Mouse (Mus musculus) intestine, embryonic 14.5 days (tissue): Measurements from ENCODE around the gene Cirbp. TPM values are rescaled to one million over a fixed set of nuclear protein-coding genes. Genes with fewer than 3 reads are reported as not detected.

Experiments used
- ATAC-seq: fragments of 200-750 bp; cut with Nextera tagmentation; replicated peaks from 2 replicates; pipeline ENCODE4 v1.8.0; 2017; ENCODE audit warnings: low read depth, moderate number of reproducible peaks, moderate TSS enrichment, moderate library complexity; ENCODE audit not compliant: low FRiP score, low TSS enrichment
- DNase-seq: peaks from one replicate; pipeline ENCODE4 v3.0.0-alpha.2; 2018; ENCODE audit warnings: low spot score
- H3K27ac ChIP-seq: fragments of 300-500 bp; sonication (generic); 2 replicates; pipeline ENCODE4 v1.5.1; 2014; ENCODE audit warnings: low read depth, mild to moderate bottlenecking, control low read depth
- H3K27me3 ChIP-seq: fragments of 300-500 bp; sonication (generic); replicated peaks from 2 replicates; pipeline ENCODE4 v1.6.1; 2014; ENCODE audit warnings: low read length, control low read depth; ENCODE audit not compliant: control insufficient read depth, insufficient read depth
- H3K36me3 ChIP-seq: fragments of 300-500 bp; sonication (generic); 2 replicates; pipeline ENCODE4 v1.6.1; 2014; ENCODE audit warnings: low read length, control low read depth; ENCODE audit not compliant: control insufficient read depth, insufficient read depth
- H3K4me1 ChIP-seq: fragments of 300-500 bp; sonication (generic); replicated peaks from 2 replicates; pipeline ENCODE4 v1.6.1; 2014; ENCODE audit warnings: low read length, control low read depth, mixed read lengths; ENCODE audit not compliant: control insufficient read depth, insufficient read depth
- H3K4me2 ChIP-seq: fragments of 300-500 bp; sonication (generic); 2 replicates; pipeline ENCODE4 v1.6.1; 2014; ENCODE audit warnings: low read length
- H3K4me3 ChIP-seq: fragments of 300-500 bp; sonication (generic); 2 replicates; pipeline ENCODE4 v1.5.1; 2014; ENCODE audit warnings: low read depth, low read length, control low read depth, mixed read lengths
- H3K9ac ChIP-seq: fragments of 300-500 bp; sonication (generic); 2 replicates; pipeline ENCODE4 v1.6.1; 2014; ENCODE audit warnings: mild to moderate bottlenecking, low read length
- H3K9me3 ChIP-seq: fragments of 300-500 bp; sonication (generic); 2 replicates; pipeline ENCODE4 v1.6.1; 2016; ENCODE audit warnings: low read length, control low read depth; ENCODE audit not compliant: control insufficient read depth
- WGBS: fragments of 180-500 bp; shearing (Covaris S2); extraction: QIAGEN DNeasy Blood & Tissue Kit; methylation state at CpG from one replicate; pipeline ENCODE4 v1.1.7; 2014; 5-methylcytosine and 5-hydroxymethylcytosine counted together
- polyA plus RNA-seq: library from polyadenylated mRNA; unstranded; fragments of >200 nt; fragmentation: Nextera tagmentation; extraction: Ambion mirVana; gene quantifications from 2 replicates; pipeline ENCODE4 v1.2.1, GENCODE M21; 2014

Gene Cirbp
- polyA plus RNA-seq, 1 experiment from 2014 or later: 81.6 TPM

DNA sequence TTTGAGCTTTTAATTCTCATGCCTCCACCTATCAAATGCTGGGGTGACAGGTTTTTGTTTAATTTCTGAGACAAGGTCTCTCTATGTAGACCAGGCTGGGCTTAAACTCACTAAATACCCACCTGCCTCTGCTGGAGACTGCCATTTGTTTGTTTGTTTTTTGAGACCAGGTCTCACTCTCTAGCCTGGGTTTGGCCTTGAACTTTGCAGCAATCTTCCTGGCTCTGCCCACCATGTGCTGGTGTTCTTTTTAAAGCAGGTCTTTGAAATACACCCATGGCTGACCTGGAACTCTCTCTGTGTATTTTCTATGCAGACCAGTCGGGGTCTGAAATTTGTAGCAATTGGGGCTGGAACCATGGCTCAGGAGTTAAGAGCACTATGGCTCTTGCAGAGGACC lies 30.1 kb upstream of the Cirbp start:
- H3K36me3 ChIP-seq: peaks cover 38% of the 10 kb centered on the region
- no peak overlapping the region for H3K27ac ChIP-seq
- no peak overlapping the region for H3K4me2 ChIP-seq
- no peak overlapping the region for H3K4me3 ChIP-seq
- H3K4me1 ChIP-seq: peaks cover 31% of the 10 kb centered on the region
- no peaks in the 10 kb centered on the region for H3K9me3 ChIP-seq
- H3K27me3 ChIP-seq: peaks cover 25% of the 10 kb centered on the region
- H3K9ac ChIP-seq: no peak overlapping the region
- DNase-seq (no peak), ATAC-seq (no peak)
- 97% methylated on average over 1 of the region's 1 CpGs for WGBS

DNA sequence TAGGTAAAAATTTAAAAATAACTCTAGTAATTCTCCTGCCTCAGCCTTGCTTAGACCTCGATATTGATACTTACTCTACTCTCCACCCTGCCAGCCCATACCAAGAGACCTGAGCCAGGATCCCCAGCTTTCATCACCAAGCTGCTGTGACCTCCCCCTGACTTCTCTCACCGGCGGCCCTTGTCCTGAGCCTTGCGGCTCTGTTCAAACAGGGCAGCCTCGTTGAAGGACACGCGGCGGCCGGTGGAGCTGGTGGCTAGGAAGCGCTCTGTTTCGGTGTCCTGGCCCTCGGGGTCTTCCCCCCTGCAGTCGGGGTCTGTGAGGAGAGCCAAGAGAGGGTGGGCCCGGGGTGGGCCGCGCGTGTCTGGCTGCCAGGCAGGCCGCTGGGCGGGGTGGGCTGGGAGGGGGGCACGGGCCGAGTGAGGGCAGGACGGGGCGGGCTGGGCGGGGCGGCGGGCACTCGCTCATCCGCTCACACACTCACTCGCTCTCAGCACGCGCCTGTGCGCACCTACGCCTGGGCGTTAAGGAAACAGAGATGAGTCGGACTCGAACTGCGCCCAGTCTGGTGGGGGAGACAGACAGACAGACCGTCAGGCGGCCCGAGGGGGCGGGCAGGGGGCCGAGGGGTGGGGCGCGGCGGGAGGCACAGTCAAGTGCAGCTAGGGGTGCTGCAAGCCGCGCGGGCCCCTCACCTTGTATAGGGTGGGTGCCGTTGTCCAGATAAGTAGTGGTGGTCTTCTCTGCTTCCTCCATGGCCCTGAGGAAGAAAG lies 29.4 kb upstream of the Cirbp start:
- Histone ChIP-seq H3K9me3 (no peaks in the 10 kb centered on the region), H3K27ac (no peak overlapping the region), H3K4me3 (peak overlapping the region; percentile 63), H3K9ac (no peak overlapping the region; the same call in 1 of the 2 replicates), H3K36me3 (peaks cover 31% of the 10 kb centered on the region), H3K4me1 (peaks cover 26% of the 10 kb centered on the region), H3K27me3 (peaks cover 25% of the 10 kb centered on the region), H3K4me2 (peak overlapping the region; percentile 97)
- 16% methylated on average over 37 of the region's 49 CpGs for WGBS
- DNase-seq: no peak
- ATAC-seq: no peak

DNA sequence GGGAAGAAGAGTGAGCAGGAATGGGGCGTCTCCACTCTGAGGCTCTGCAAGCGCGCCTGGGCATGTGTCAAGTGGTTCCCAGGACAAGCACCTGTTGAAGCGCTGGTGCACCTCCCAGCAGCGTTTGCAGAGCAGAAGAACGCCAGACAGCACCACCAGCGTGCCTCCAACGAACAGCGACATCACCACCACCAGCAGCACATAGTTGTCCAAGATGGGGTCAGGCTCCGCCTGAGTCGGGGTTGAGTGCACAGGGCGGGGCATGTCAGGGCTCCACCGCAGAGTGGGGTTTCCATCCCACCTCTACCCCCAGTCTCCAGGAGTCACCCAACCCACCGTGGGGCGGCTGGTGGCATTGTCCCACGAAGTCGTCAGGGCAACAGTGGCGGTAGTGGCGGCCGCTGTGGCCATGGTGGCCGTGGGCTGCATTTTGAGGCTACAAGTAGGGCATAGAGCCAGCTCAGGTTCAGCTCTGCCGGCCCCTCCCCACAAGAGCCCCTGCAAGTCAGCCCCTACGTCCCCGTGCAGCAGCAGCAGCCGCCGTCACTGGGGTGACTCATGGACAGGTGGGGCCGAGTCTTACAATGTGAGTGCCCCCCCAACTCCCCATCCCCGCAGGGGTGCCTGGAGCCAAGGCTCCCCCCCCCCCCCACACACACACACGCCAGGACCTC lies 28.7 kb upstream of the Cirbp start:
- Histone ChIP-seq H3K4me1 (peaks cover 21% of the 10 kb centered on the region), H3K36me3 (peaks cover 25% of the 10 kb centered on the region), H3K27ac (no peak overlapping the region), H3K4me2 (peak overlapping the region; percentile 97), H3K9me3 (no peaks in the 10 kb centered on the region), H3K27me3 (peaks cover 25% of the 10 kb centered on the region), H3K4me3 (peak overlapping the region; percentile 63), H3K9ac (peak overlapping the region; percentile 34; the same call in 1 of the 2 replicates)
- ATAC-seq: no peak
- WGBS: 7% methylated on average over 28 of the region's 29 CpGs
- DNase-seq: peak; percentile 67

DNA sequence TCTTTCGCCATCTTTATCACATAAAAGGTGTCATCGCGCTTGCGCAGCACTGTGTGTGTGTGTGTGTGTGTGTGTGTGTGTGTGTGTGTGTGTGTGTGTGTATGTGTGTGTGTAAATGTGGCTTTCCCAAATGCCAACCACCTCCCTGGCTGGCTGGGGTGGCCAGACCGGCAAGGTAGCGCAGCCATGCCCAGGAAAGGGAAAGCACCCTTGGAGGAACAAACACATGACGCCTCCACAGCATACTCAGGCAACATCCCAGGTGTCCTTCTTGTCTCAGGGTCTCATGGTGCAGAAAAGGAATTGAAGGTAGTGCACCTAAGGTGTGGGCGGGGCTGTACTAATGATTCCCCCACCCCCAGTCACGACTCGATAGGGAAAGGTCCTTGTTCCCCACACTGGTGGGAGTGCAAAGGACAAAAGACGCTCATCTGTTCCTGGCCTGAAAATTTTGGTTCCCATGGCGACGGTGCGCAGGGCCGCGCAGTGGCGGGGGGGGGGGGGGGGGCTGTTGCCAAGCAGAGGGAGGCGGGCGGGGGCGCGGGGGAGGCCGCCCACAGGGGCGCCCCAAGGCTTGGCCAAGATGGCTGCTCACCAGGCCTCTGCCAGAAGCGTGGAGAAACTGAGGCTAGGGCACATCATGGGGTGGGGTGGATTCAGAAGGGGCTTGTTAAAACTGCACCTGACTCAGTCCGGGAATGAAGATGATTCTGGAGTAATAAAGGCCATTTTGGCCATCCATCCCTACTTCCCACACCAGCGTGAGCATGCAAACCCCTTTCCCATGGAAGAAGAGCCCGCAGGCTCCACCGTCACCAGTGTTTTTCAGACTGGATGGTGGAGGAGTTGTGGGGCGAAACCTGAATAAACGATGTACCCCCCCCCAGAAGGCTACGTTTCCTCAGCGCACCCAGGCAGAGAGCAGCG lies 27.9 kb upstream of the Cirbp start:
- H3K27ac ChIP-seq: no peak overlapping the region

DNA sequence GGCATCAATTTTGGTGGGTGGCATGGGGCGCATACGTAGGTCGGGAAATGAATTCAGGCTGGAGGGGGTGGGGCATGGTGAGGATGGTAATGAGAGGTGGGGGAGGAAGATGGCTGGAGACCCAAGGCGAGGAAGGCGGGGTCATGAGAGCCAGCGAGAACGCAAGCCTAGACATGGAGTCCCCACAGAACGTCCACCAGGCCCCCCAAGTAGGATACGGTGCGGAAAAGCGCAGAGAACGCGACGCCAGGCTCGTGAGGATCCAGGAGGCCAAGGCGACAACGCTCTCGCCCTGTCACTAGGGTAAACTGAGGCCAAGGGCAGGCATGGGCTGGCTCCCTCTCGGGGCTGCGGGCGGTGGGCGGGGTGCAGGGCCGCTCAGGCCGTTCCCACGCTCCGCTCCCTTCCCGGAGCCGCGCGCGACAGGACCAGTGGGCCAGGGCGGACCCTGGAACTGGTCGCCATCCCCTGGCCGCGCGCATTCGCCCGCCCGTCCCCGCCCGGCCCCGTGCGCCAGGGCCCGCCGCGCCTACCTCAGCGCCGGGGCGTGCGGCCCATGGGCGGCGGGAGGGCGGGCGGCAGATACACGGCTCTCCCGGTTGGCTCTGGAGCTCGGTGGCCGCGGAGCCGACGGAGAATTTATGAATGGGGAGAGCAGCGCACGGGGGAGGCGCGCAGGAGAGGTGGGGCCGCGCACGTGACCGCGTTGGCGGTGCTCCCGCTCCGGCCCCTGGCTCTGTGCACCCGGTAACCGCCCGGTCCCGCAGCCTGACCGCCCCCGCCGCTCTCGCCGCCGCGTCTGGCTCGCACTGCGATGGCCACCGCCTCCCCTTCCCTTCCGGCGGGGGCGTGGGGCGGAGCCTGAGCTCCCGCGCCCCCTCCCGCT lies 27.0 kb upstream of the Cirbp start, which contains the start of gene Atp5d:
Atp5d (plus strand) TSS at position 80 of the 886 bp plus-strand sequence.
- no peaks in the 10 kb centered on the region for H3K9me3 ChIP-seq
- H3K4me3 ChIP-seq: peak within 1 kb of the TSS; percentile 63
- peak within 1 kb of the TSS; percentile 69 for H3K27ac ChIP-seq
- peaks cover 25% of the 10 kb centered on the region for H3K27me3 ChIP-seq
- under 1% methylated on average over 63 of the region's 94 CpGs for WGBS
- H3K9ac ChIP-seq: peak within 1 kb of the TSS; percentile 67
- peak within 1 kb of the TSS; percentile 97 for H3K4me2 ChIP-seq
- peak; percentile 4; the same call in 1 of the 2 replicates for ATAC-seq
- DNase-seq: peak; percentile 77
- peaks cover 14% of the 10 kb centered on the region for H3K36me3 ChIP-seq
- peaks cover 29% of the 10 kb centered on the region for H3K4me1 ChIP-seq

More for the DNA sequence above, 27.9 kb upstream of the Cirbp start:
- ATAC-seq (no peak), DNase-seq (no peak)
- no peaks in the 10 kb centered on the region for H3K9me3 ChIP-seq
- peak overlapping the region; percentile 63 for H3K4me3 ChIP-seq
- peaks cover 25% of the 10 kb centered on the region for H3K27me3 ChIP-seq
- H3K9ac ChIP-seq: peak overlapping the region; percentile 67
- H3K4me1 ChIP-seq: peaks cover 24% of the 10 kb centered on the region
- 6% methylated on average over 28 of the region's 33 CpGs for WGBS
- peak overlapping the region; percentile 97 for H3K4me2 ChIP-seq
- peaks cover 17% of the 10 kb centered on the region; the same call in 1 of the 2 replicates for H3K36me3 ChIP-seq

DNA sequence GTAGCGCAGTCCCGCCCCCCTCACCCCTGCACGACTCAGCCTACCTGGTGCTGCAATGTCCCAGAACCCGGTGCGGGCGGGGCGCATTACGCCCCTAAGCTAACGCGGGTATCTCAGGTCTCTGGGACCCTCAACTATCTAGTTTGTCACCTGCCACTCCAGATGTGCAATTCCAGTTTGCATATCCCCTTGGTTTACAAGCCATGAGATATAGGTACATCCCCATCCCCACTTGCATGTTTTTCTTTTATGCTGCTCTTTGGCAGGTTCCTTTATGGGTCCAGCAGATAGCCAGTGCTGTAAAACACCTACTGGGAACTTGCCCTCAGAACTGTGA lies 26.4 kb upstream of the Cirbp start:
- peaks cover 17% of the 10 kb centered on the region for H3K36me3 ChIP-seq
- peaks cover 29% of the 10 kb centered on the region for H3K4me1 ChIP-seq
- DNase-seq: no peak
- H3K27me3 ChIP-seq: peaks cover 25% of the 10 kb centered on the region
- no peak for ATAC-seq
- H3K27ac ChIP-seq: peak overlapping the region; percentile 69; the same call in 1 of the 2 replicates
- H3K9ac ChIP-seq: peak overlapping the region; percentile 67
- under 1% methylated on average over 9 of the region's 10 CpGs for WGBS
- H3K9me3 ChIP-seq: no peaks in the 10 kb centered on the region
- H3K4me2 ChIP-seq: peak overlapping the region; percentile 97
- peak overlapping the region; percentile 63 for H3K4me3 ChIP-seq

DNA sequence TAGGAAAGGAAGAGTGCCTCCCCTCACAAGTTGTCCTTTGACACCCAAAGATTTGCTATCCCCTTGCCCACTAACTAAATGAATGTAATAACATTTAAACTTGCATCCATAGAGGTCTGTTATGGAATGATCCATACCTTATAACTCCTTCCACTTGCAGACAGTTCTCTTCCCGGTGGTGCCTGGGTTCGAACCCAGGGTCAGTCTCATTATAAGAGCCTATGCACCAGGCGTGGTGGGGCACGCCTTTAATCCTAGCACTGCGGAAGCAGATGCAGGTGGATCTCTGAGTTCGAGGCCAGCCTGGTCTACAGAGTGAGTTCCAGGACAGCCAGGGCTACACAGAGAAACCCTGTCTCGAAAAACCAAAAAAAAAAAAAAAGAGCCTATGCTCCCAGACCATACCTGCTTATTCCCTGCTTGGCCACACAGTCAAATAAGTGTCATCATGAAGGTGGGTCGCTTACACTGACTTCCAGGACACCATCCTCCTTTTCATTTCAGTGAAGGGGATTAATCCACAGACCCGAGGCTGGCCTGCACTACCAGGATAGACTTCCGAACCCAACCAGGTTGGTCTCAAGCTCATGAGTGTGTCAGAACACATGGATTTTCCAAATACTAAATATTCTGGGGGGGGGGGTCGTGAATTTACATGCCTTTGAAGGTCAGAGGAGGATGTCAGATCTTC lies 25.7 kb upstream of the Cirbp start:
- DNase-seq (no peak), ATAC-seq (no peak)
- H3K4me2 ChIP-seq: no peak overlapping the region
- H3K9me3 ChIP-seq: no peaks in the 10 kb centered on the region
- peaks cover 25% of the 10 kb centered on the region for H3K27me3 ChIP-seq
- H3K36me3 ChIP-seq: peaks cover 24% of the 10 kb centered on the region
- no peak overlapping the region for H3K9ac ChIP-seq
- no peak overlapping the region for H3K4me3 ChIP-seq
- 77% methylated on average over 11 of the region's 11 CpGs for WGBS
- peaks cover 29% of the 10 kb centered on the region for H3K4me1 ChIP-seq
- no peak overlapping the region for H3K27ac ChIP-seq
